Comparison of ENCODE assay signal across 13 mouse cellular contexts in genomic region chr14:79970928-79971738, GRCm38 (mm10). TPM values are rescaled to one million over a fixed set of nuclear protein-coding genes. Genes with fewer than 3 reads are reported as not detected.
DNase-seq lines count a peak whose midpoint lies in the region; ATAC-seq and TF ChIP-seq lines count a peak whose summit lies in the region.
"Had no signal": no experiment of that assay in that cellular context is flagged by ENCODE, and none has a peak within 500 bp of the region (broad histone marks: within the 10 kb centered on the region; RNA-seq: fewer than 3 reads in every experiment).

No protein-coding gene starts in this region.

- no peak for TF ChIP-seq POLR2A in limb, embryonic 14.5 days (IDR thresholded peaks at IDR 0.05; ENCODE audit: borderline replicate concordance, extremely low read depth, insufficient read depth, insufficient read length)

- H3K9me3 ChIP-seq in forebrain, embryonic 16.5 days (ENCODE audit: control insufficient read depth, low read length): no peaks in the 10 kb centered on the region
- H3K9me3 ChIP-seq in forebrain, embryonic 12.5 days: no peaks in the 10 kb centered on the region
- no peaks in the 10 kb centered on the region for H3K9me3 ChIP-seq in neural tube, embryonic 11.5 days (ENCODE audit: control insufficient read depth, low read length)
- H3K9me3 ChIP-seq in limb, embryonic 14.5 days (ENCODE audit: control insufficient read depth, low read length): no peaks in the 10 kb centered on the region
- H3K9me3 ChIP-seq: heart, embryonic 13.5 days; liver, embryonic 12.5 days; lung, embryonic 15.5 days had no signal

- no peaks in the 10 kb centered on the region for H3K27me3 ChIP-seq in forebrain, embryonic 16.5 days (replicated peaks; ENCODE audit: control insufficient read depth, insufficient read depth, low read length)
- H3K27me3 ChIP-seq in forebrain, embryonic 12.5 days: no peaks in the 10 kb centered on the region
- H3K27me3 ChIP-seq in neural tube, embryonic 11.5 days (ENCODE audit: control insufficient read depth, insufficient read depth, low read length): no peaks in the 10 kb centered on the region
- no peaks in the 10 kb centered on the region for H3K27me3 ChIP-seq in limb, embryonic 14.5 days (ENCODE audit: control insufficient read depth, insufficient read depth, low read length)
- H3K27me3 ChIP-seq: heart, embryonic 13.5 days; liver, embryonic 12.5 days; lung, embryonic 15.5 days had no signal

- WGBS in forebrain, embryonic 16.5 days: 36% methylated on average over 14 of the region's 14 CpGs
- WGBS in forebrain, embryonic 12.5 days: 58% methylated on average over 14 of the region's 14 CpGs
- WGBS in neural tube, embryonic 11.5 days: 54% methylated on average over 14 of the region's 14 CpGs
- WGBS in limb, embryonic 14.5 days: 14% methylated on average over 14 of the region's 14 CpGs

- H3K36me3 ChIP-seq in forebrain, embryonic 16.5 days (ENCODE audit: control insufficient read depth, insufficient read depth): no peaks in the 10 kb centered on the region
- H3K36me3 ChIP-seq in forebrain, embryonic 12.5 days (replicated peaks): no peaks in the 10 kb centered on the region
- H3K36me3 ChIP-seq in neural tube, embryonic 11.5 days (ENCODE audit: control insufficient read depth, insufficient read depth, low read length): no peaks in the 10 kb centered on the region
- no peaks in the 10 kb centered on the region for H3K36me3 ChIP-seq in limb, embryonic 14.5 days (ENCODE audit: control insufficient read depth, insufficient read depth, low read length)
- H3K36me3 ChIP-seq: heart, embryonic 13.5 days; liver, embryonic 12.5 days; lung, embryonic 15.5 days had no signal

- ATAC-seq in forebrain, embryonic 16.5 days: peak; percentile 59
- no peak for ATAC-seq in forebrain, embryonic 12.5 days (ENCODE audit: low FRiP score)
- peak; percentile 53; the same call in 1 of the 2 replicates for ATAC-seq in neural tube, embryonic 11.5 days (ENCODE audit: insufficient read depth, low FRiP score, low TSS enrichment)
- ATAC-seq in limb, embryonic 14.5 days (ENCODE audit: low FRiP score, low read depth): peak; percentile 74
- no peak for ATAC-seq in megakaryocyte-erythroid progenitor cell, adult 5-6 weeks (replicated peaks; ENCODE audit: low FRiP score, low TSS enrichment, poor library complexity, severe bottlenecking)
- ATAC-seq: liver, embryonic 12.5 days had no signal

- no peaks in the 10 kb centered on the region for H3K4me1 ChIP-seq in forebrain, embryonic 16.5 days (replicated peaks; ENCODE audit: control insufficient read depth, insufficient read depth, low read length)
- no peaks in the 10 kb centered on the region; the same call in 1 of the 2 replicates for H3K4me1 ChIP-seq in forebrain, embryonic 12.5 days
- no peaks in the 10 kb centered on the region for H3K4me1 ChIP-seq in neural tube, embryonic 11.5 days (ENCODE audit: control insufficient read depth, insufficient read depth, low read length)
- H3K4me1 ChIP-seq in limb, embryonic 14.5 days (ENCODE audit: control insufficient read depth, insufficient read depth, low read length): peaks cover 15% of the 10 kb centered on the region
- H3K4me1 ChIP-seq: heart, embryonic 13.5 days; liver, embryonic 12.5 days; lung, embryonic 15.5 days had no signal

- no peak overlapping the region for H3K4me3 ChIP-seq in forebrain, embryonic 16.5 days (replicated peaks; ENCODE audit: low read length)
- H3K4me3 ChIP-seq in forebrain, embryonic 12.5 days (replicated peaks): no peak overlapping the region
- H3K4me3 ChIP-seq in neural tube, embryonic 11.5 days (ENCODE audit: low read depth, low read length): no peak overlapping the region
- no peak overlapping the region for H3K4me3 ChIP-seq in limb, embryonic 14.5 days (replicated peaks; ENCODE audit: low read length)
- H3K4me3 ChIP-seq: heart, embryonic 13.5 days; liver, embryonic 12.5 days; lung, embryonic 15.5 days had no signal

- no peak overlapping the region for H3K9ac ChIP-seq in forebrain, embryonic 16.5 days (replicated peaks; ENCODE audit: low read depth, low read length)
- H3K9ac ChIP-seq in forebrain, embryonic 12.5 days: no peak overlapping the region
- H3K9ac ChIP-seq in neural tube, embryonic 11.5 days (ENCODE audit: low read length): no peak overlapping the region
- H3K9ac ChIP-seq in limb, embryonic 14.5 days (ENCODE audit: low read depth, low read length, severe bottlenecking): no peak overlapping the region
- H3K9ac ChIP-seq: heart, embryonic 13.5 days; liver, embryonic 12.5 days; lung, embryonic 15.5 days had no signal

- no peak overlapping the region for H3K4me2 ChIP-seq in forebrain, embryonic 16.5 days (ENCODE audit: low read length)
- no peak overlapping the region for H3K4me2 ChIP-seq in forebrain, embryonic 12.5 days
- H3K4me2 ChIP-seq in neural tube, embryonic 11.5 days (ENCODE audit: low read depth): no peak overlapping the region
- H3K4me2 ChIP-seq in limb, embryonic 14.5 days (replicated peaks; ENCODE audit: low read depth, low read length, severe bottlenecking): no peak overlapping the region
- H3K4me2 ChIP-seq: heart, embryonic 13.5 days; liver, embryonic 12.5 days; lung, embryonic 15.5 days had no signal

- no peak for DNase-seq in neural tube, embryonic 11.5 days (ENCODE audit: low spot score)
- no peak for DNase-seq in neural tube, embryonic 10.5 days (ENCODE audit: extremely low spot score, low spot score)
- DNase-seq in limb, embryonic 14.5 days (ENCODE audit: low spot score): peak; percentile 56
- DNase-seq in heart, adult 9 months (ENCODE audit: low spot score in 2 of 2): no peak
- DNase-seq: thymus, postnatal 36 days had no signal

- no peak overlapping the region for H3K27ac ChIP-seq in forebrain, embryonic 16.5 days (ENCODE audit: low read length)
- H3K27ac ChIP-seq in forebrain, embryonic 12.5 days: no peak overlapping the region
- no peak overlapping the region for H3K27ac ChIP-seq in neural tube, embryonic 11.5 days (ENCODE audit: low read depth, low read length)
- no peak overlapping the region for H3K27ac ChIP-seq in limb, embryonic 14.5 days (replicated peaks; ENCODE audit: low read depth, low read length)
- H3K27ac ChIP-seq: heart, embryonic 13.5 days; liver, embryonic 12.5 days; lung, embryonic 15.5 days had no signal

RNA-seq across cellular contexts. Expression of gene Olfm4, which starts 12.7 kb away (rescaled TPM):
- polyA plus RNA-seq in forebrain, embryonic 16.5 days (2015; fragmentation: Nextera tagmentation; extraction: Ambion mirVana): 2.7 and 3.0 TPM in 2 replicates
- polyA plus RNA-seq in forebrain, embryonic 12.5 days (2016; fragmentation: Nextera tagmentation; extraction: Ambion mirVana): 0.41 and 0.42 TPM in 2 replicates
- polyA plus RNA-seq in neural tube, embryonic 11.5 days (2014; fragmentation: Nextera tagmentation; extraction: Ambion mirVana): 1.3 and 1.5 TPM in 2 replicates
- 0.92 and 1.1 TPM in 2 replicates for polyA plus RNA-seq in limb, embryonic 14.5 days (2012; rRNA removed)
- 1.0 and 1.2 TPM in 2 replicates for polyA plus RNA-seq in limb, embryonic 14.5 days (2014; fragmentation: Nextera tagmentation; extraction: Ambion mirVana)
- total RNA-seq in megakaryocyte-erythroid progenitor cell, adult 5-6 weeks (2014; fragmentation: Nextera tagmentation): not detected in 2 replicates
- 0.38 TPM in 1 of 2 replicates, not detected in the other for total RNA-seq in megakaryocyte-erythroid progenitor cell, adult 5-6 weeks (2017)
- polyA plus RNA-seq: C2C12; testis, adult 2 months had no signal

Comparison
In these comparisons a context has a peak if more than half of its experiments do, and no peak if none do; other contexts are left out.
1. ATAC-seq: peak in forebrain, embryonic 16.5 days (single experiment), neural tube, embryonic 11.5 days (single experiment) and limb, embryonic 14.5 days (single experiment); none in forebrain, embryonic 12.5 days (single experiment) and megakaryocyte-erythroid progenitor cell, adult 5-6 weeks (single experiment).